Mouse (Mus musculus) embryonic fibroblast, embryonic 13.5 days (primary cell): ENCODE measurements around the gene Prkab1.

Experiments used
- CTCF ChIP-seq: IDR thresholded peaks from 2 replicates; pipeline ENCODE4 v1.5.1; 2011; ENCODE audit warnings: mild to moderate bottlenecking, control low read depth, low read length, moderate library complexity, borderline replicate concordance; ENCODE audit not compliant: insufficient read depth
- POLR2A ChIP-seq: IDR thresholded peaks from 2 replicates; pipeline ENCODE4 v1.6.1; 2011; ENCODE audit warnings: low read depth, mild to moderate bottlenecking, control low read depth, low read length, moderate library complexity

GRCm38 (mm10) chr5:116052171-116052570 lies 27.9 kb upstream of the Prkab1 start:
- TF ChIP-seq CTCF, result no peak
- no peak for TF ChIP-seq POLR2A
